Mouse (Mus musculus) limb, embryonic 11.5 days (tissue): ENCODE data around the gene Mdga2. TPM values are rescaled to one million over a fixed set of nuclear protein-coding genes. Genes with fewer than 3 reads are reported as not detected.

ENCODE experiments used
- ATAC-seq: fragments of 200-750 bp; cut with Nextera tagmentation; 2 replicates; pipeline ENCODE4 v1.8.0; 2017; ENCODE audit warnings: low read depth; ENCODE audit not compliant: insufficient number of reproducible peaks, low FRiP score, low TSS enrichment
- DNase-seq: peaks from one replicate; pipeline ENCODE4 v3.0.0-alpha.2; 2015; ENCODE audit warnings: low spot score
- H3K27ac ChIP-seq: fragments of 300-500 bp; sonication (generic); replicated peaks from 2 replicates; pipeline ENCODE4 v1.5.1; 2014; ENCODE audit warnings: low read depth, mild to moderate bottlenecking, low read length
- H3K27me3 ChIP-seq: fragments of 300-500 bp; sonication (generic); 2 replicates; pipeline ENCODE4 v1.6.1; 2014; ENCODE audit warnings: mild to moderate bottlenecking, low read length, mixed read lengths; ENCODE audit not compliant: control insufficient read depth, insufficient read depth
- H3K36me3 ChIP-seq: fragments of 300-500 bp; sonication (generic); 2 replicates; pipeline ENCODE4 v1.6.1; 2014; ENCODE audit warnings: mild to moderate bottlenecking, low read length, moderate library complexity, mixed read lengths; ENCODE audit not compliant: control insufficient read depth, insufficient read depth
- H3K4me1 ChIP-seq: fragments of 300-500 bp; sonication (generic); 2 replicates; pipeline ENCODE4 v1.6.1; 2014; ENCODE audit warnings: low read length, mixed read lengths; ENCODE audit not compliant: control insufficient read depth, insufficient read depth
- H3K4me2 ChIP-seq: fragments of 300-500 bp; sonication (generic); 2 replicates; pipeline ENCODE4 v1.6.1; 2014; ENCODE audit warnings: low read depth, mild to moderate bottlenecking, moderate library complexity; ENCODE audit not compliant: severe bottlenecking
- H3K4me3 ChIP-seq: fragments of 300-500 bp; sonication (generic); 2 replicates; pipeline ENCODE4 v1.5.1; 2014; ENCODE audit warnings: low read depth, low read length
- H3K9ac ChIP-seq: fragments of 300-500 bp; sonication (generic); 2 replicates; pipeline ENCODE4 v1.6.1; 2014; ENCODE audit warnings: mild to moderate bottlenecking, low read length
- H3K9me3 ChIP-seq: fragments of 300-500 bp; sonication (generic); 2 replicates; pipeline ENCODE4 v1.6.1; 2016; ENCODE audit warnings: low read length; ENCODE audit not compliant: control insufficient read depth
- WGBS: fragments of 180-500 bp; shearing (Covaris S2); extraction: QIAGEN DNeasy Blood & Tissue Kit; methylation state at CpG from one replicate; pipeline ENCODE4 v1.1.7; 2014; 5-methylcytosine and 5-hydroxymethylcytosine counted together
- polyA plus RNA-seq: library from polyadenylated mRNA; unstranded; fragments of >200 nt; fragmentation: Nextera tagmentation; extraction: Ambion mirVana; gene quantifications from 2 replicates; pipeline ENCODE4 v1.2.1, GENCODE M21; 2014

The Mdga2 gene
- polyA plus RNA-seq, 1 experiment from 2014 or later = 0.48 TPM

GRCm38 (mm10) chr12:66889276-66889675 is 333.1 kb downstream of the Mdga2 start:
- H3K4me3 ChIP-seq = no peak overlapping the region
- H3K27ac ChIP-seq = no peak overlapping the region
- 88% methylated on average over 3 of the region's 3 CpGs for WGBS
- H3K9ac ChIP-seq = no peak overlapping the region
- H3K4me1 ChIP-seq = no peaks in the 10 kb centered on the region
- H3K36me3 ChIP-seq = no peaks in the 10 kb centered on the region
- H3K4me2 ChIP-seq = no peak overlapping the region
- no peaks in the 10 kb centered on the region for H3K27me3 ChIP-seq
- H3K9me3 ChIP-seq = no peaks in the 10 kb centered on the region
- ATAC-seq (no peak), DNase-seq (no peak)

DNA sequence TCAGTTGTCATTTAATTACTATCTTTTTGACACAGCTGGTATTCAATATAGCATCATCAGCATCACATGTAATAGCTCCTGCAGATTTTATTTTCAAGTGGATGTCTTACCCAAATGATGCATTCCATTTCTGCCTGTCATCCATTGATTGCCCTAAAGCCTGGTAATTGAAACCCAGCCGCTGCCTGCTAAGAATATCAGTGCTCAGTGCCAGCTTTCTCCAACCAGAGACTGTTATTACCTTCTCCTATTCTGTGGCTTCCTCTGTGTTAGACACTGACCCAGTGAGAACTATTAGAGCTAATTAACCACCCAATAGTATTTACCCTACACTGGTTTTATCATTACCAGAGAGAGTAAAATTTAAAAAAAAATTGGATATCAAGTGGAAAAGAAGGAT is 333.7 kb downstream of the Mdga2 start:
- no peak overlapping the region for H3K27ac ChIP-seq
- no peak overlapping the region for H3K4me3 ChIP-seq
- DNase-seq (no peak), ATAC-seq (no peak)
- H3K27me3 ChIP-seq = no peaks in the 10 kb centered on the region
- H3K4me1 ChIP-seq = no peaks in the 10 kb centered on the region
- H3K9ac ChIP-seq = no peak overlapping the region
- no peak overlapping the region for H3K4me2 ChIP-seq
- WGBS = 85% methylated on average over 1 of the region's 1 CpGs
- H3K9me3 ChIP-seq = no peaks in the 10 kb centered on the region
- H3K36me3 ChIP-seq = no peaks in the 10 kb centered on the region

DNA sequence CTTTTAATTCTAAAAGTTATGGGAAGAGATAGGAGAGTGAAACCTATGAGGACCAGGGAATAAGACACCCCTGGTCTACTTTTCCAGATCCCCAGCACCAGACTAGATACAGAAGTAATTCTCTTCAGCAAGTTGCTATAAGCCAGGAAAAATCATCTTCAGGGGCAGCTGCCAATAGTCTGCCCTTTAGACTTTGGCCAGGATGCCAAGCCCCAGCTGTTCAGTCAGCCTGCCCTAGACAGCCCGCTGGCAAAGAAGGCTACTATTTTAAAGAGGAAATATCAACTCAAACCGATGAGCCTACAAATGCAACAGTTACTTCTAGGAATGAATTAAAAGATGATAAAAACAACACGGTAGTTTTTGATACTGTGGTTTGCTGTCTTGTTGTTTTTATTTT is 356.1 kb downstream of the Mdga2 start:
- WGBS = 84% methylated on average over 3 of the region's 3 CpGs

DNA sequence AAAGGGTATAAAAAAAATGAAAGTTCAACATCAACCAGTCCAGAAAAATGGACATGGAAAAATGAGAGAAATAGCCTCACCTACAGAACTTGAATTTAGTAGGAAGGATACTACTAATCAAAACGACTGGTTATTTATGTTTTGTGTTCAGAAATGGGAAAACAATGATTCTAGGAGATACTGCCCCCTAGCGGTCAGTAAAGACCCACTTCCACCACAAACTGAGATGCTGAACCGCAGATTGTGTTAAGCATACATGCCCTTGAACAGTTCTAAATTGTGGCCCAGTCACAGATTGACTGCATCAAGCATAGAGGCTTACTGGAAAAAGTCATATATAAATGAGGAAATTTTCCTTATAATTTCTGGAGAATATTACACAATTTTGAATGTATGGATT is 369.2 kb downstream of the Mdga2 start:
- H3K9me3 ChIP-seq = no peaks in the 10 kb centered on the region
- no peaks in the 10 kb centered on the region for H3K4me1 ChIP-seq
- H3K9ac ChIP-seq = no peak overlapping the region
- no peaks in the 10 kb centered on the region for H3K36me3 ChIP-seq
- no peak for DNase-seq
- H3K4me2 ChIP-seq = no peak overlapping the region
- no peak overlapping the region for H3K27ac ChIP-seq
- ATAC-seq = no peak
- H3K27me3 ChIP-seq = no peaks in the 10 kb centered on the region
- 21% methylated on average over 3 of the region's 3 CpGs for WGBS
- H3K4me3 ChIP-seq = no peak overlapping the region

More for the DNA sequence above, 356.1 kb downstream of the Mdga2 start:
- Histone ChIP-seq H3K9ac (no peak overlapping the region), H3K4me2 (no peak overlapping the region), H3K4me3 (no peak overlapping the region), H3K9me3 (no peaks in the 10 kb centered on the region), H3K27ac (no peak overlapping the region), H3K36me3 (no peaks in the 10 kb centered on the region), H3K4me1 (no peaks in the 10 kb centered on the region), H3K27me3 (no peaks in the 10 kb centered on the region)
- ATAC-seq (no peak), DNase-seq (no peak)

DNA sequence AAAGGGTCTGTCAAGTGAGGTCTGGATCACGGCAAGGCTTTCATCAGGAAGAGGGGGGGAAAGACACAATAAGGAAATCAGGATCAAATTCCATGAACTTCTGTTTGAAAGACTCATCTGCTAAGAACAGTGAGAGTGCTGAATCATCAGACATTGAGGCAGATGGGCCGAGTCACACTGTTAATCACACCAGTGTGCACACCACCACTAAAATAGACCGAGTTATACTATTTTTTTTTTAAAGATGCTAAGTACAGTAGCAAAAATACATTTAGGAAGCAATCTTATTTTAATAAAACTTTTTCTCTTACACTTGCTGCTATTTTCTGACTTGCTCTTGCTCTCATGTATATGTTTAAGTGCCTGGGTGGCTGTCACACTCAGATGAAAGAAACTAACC is 382.0 kb downstream of the Mdga2 start:
- Histone ChIP-seq H3K36me3 (no peaks in the 10 kb centered on the region), H3K27ac (no peak overlapping the region), H3K4me2 (no peak overlapping the region), H3K4me1 (no peaks in the 10 kb centered on the region), H3K9ac (no peak overlapping the region), H3K27me3 (no peaks in the 10 kb centered on the region), H3K4me3 (no peak overlapping the region), H3K9me3 (no peaks in the 10 kb centered on the region)
- DNase-seq (no peak), ATAC-seq (no peak)
- WGBS = 68% methylated on average over 3 of the region's 3 CpGs

DNA sequence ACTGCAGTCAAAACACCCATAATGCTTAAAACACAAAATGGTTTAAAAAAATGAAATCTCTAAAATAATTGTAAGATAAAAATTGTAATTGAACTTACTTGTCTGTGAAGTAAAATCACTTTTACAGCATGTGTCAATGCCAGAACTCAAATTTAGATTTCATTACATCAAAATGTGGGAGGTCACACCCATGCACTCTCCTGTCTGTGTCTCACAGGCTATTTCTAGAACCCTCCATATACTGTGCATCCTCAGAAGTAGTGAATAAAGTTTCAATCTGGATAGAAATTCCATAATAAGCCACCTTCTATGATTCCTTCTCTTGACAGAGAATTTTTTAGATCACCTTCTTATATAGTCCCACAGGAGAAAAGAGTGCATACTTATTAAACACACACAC is 466.7 kb downstream of the Mdga2 start:
- H3K9me3 ChIP-seq = no peaks in the 10 kb centered on the region
- no peaks in the 10 kb centered on the region for H3K27me3 ChIP-seq
- ATAC-seq = no peak
- no peak for DNase-seq
- H3K36me3 ChIP-seq = no peaks in the 10 kb centered on the region
- H3K27ac ChIP-seq = no peak overlapping the region
- H3K9ac ChIP-seq = no peak overlapping the region
- no peaks in the 10 kb centered on the region for H3K4me1 ChIP-seq
- no peak overlapping the region for H3K4me3 ChIP-seq
- no peak overlapping the region for H3K4me2 ChIP-seq

GRCm38 (mm10) chr12:66734536-66734935 is 487.8 kb downstream of the Mdga2 start:
- H3K9me3 ChIP-seq = no peaks in the 10 kb centered on the region
- no peak overlapping the region for H3K4me2 ChIP-seq
- no peaks in the 10 kb centered on the region for H3K36me3 ChIP-seq
- H3K27ac ChIP-seq = no peak overlapping the region
- no peak for ATAC-seq
- H3K4me1 ChIP-seq = no peaks in the 10 kb centered on the region
- no peaks in the 10 kb centered on the region for H3K27me3 ChIP-seq
- no peak overlapping the region for H3K9ac ChIP-seq
- 70% methylated on average over 3 of the region's 3 CpGs for WGBS
- no peak overlapping the region for H3K4me3 ChIP-seq
- DNase-seq = no peak

GRCm38 (mm10) chr12:66724474-66724873 is 497.9 kb downstream of the Mdga2 start:
- H3K9ac ChIP-seq = no peak overlapping the region
- H3K27me3 ChIP-seq = no peaks in the 10 kb centered on the region
- H3K4me1 ChIP-seq = no peaks in the 10 kb centered on the region
- no peak overlapping the region for H3K27ac ChIP-seq
- WGBS = 74% methylated on average over 2 of the region's 2 CpGs
- no peak overlapping the region for H3K4me3 ChIP-seq
- DNase-seq (no peak), ATAC-seq (no peak)
- H3K4me2 ChIP-seq = no peak overlapping the region
- H3K36me3 ChIP-seq = no peaks in the 10 kb centered on the region
- H3K9me3 ChIP-seq = no peaks in the 10 kb centered on the region

GRCm38 (mm10) chr12:66708334-66708733 is 514.0 kb downstream of the Mdga2 start:
- DNase-seq (no peak), ATAC-seq (no peak)
- Histone ChIP-seq H3K27me3 (no peaks in the 10 kb centered on the region), H3K4me1 (no peaks in the 10 kb centered on the region), H3K36me3 (no peaks in the 10 kb centered on the region), H3K9ac (no peak overlapping the region), H3K4me2 (no peak overlapping the region), H3K27ac (no peak overlapping the region), H3K4me3 (no peak overlapping the region), H3K9me3 (no peaks in the 10 kb centered on the region)
- WGBS = 81% methylated on average over 10 of the region's 10 CpGs
